Mouse (Mus musculus): ENCODE measurements around the gene Colca2. TPM values are rescaled to one million over a fixed set of nuclear protein-coding genes. Genes with fewer than 3 reads are reported as not detected.

The Colca2 gene
- total RNA-seq, 2 experiments from 2014 or later = 0.75 to 1.6 TPM

DNA sequence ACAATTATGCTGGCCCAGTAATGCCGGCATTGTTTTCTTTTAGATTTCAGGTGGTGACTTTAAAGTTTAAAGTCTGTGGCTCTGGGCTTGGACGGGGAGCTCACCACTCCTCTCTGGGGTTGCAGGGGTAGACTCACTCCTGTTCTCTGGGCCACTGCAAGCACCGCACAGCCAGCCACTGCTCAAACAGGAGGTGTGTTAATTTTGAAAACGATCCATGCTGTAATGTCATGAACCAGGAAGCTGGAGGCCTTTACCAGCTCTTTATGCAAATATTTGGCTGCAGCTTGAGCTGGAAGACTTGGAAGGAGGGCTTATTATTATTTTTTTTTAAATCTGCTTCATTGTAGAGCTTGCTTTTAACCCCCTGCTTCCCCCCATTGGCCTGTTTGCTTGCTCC lies 3.7 kb downstream of the Colca2 start:
- intact Hi-C loops (cut with DNase I) = no loop called here
- no peak for DNase-seq (ENCODE audit: low spot score)

DNA sequence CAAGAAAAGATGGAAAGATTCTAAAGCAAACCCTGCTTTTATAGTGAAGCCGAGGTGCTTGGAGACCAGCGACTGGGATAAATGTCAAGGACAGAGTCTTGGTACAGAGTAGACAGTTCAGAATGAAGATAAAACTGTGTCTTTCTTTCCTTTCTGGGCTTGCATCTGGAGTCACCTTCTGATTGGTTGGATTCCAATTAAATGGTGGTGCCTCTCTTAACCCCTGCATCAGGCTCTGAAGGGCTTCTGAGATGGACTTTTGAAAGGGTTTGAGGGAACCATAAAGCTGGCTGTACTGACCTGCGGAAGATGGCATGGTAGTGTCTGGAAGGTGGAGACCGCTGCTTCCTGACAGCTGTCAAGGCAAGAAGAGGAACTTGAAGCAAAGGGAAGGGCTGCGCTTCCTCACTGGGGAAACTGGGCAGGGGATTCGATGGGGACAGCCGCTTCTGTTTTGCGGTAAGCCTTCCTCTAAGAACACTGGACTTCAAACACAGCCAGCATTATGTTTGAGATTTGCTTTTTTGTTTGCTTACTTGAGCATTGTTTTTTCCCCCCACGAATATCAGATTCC lies 4.7 kb downstream of the Colca2 start:
- DNase-seq (ENCODE audit: low spot score) = no peak
- intact Hi-C loops (cut with DNase I) = no loop called here

DNA sequence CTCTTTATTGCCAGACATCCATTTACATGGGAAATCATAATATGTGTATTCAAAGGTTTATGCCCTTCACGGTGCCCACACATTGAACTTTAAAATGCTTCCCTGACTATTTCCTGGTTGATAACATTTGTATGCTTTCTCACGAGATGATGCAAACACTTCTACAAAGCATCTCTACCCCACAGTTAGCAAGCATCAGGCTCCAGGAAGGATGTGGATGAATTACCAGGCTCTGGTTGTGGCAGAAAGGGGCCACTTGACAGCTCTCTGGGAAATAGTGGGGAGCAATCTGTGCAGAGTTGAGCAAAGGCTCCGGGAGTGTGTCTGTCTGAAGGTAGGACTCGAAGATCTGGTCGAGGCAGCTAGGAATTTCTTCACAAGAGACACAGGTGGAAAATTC lies 6.3 kb downstream of the Colca2 start:
- DNase-seq (ENCODE audit: low spot score) = no peak
- intact Hi-C loops (cut with DNase I) = no loop called here

DNA sequence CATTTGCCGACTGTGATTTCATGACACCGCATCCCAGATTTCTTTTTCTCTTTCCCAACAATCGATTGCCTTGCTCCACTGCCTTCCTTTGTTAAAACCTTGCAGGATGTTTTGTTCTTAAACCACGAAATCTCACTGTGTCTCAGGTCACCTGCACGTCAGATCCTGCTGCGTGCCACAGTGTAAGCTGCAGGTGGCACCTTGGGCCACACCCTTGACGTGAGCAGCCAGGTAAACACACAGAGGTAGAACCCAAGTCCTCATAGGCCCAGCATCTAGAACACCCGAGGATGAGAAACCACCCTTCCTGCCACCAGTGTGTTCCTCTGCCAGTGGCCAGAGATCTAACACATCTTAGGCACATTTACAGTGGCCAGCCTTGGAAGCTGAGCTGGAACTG lies 7.3 kb downstream of the Colca2 start:
- DNase-seq (ENCODE audit: low spot score) = no peak
- intact Hi-C loops (cut with DNase I) = no loop called here

DNA sequence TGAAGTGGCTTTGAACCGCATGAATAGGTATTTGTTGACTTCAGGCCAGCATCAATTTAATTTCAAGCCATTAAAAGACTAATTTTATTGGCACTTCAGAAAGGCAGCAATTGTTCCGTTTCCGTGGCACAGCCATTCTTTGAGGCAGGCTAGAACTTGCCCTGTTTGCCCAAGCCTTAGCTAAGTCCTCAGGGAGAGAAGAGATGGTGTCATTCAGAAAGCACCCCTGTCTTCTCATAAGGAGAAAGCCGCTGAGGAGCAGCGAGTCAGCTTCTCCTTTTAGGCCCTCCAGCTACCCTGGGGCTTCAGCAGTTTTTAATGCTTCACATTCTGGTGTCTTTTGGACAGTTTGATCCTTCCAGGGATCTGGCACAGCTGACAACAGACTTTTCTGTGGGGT lies 9.5 kb downstream of the Colca2 start:
- intact Hi-C loops (cut with DNase I) = no loop called here
- no peak for DNase-seq (ENCODE audit: low spot score)

DNA sequence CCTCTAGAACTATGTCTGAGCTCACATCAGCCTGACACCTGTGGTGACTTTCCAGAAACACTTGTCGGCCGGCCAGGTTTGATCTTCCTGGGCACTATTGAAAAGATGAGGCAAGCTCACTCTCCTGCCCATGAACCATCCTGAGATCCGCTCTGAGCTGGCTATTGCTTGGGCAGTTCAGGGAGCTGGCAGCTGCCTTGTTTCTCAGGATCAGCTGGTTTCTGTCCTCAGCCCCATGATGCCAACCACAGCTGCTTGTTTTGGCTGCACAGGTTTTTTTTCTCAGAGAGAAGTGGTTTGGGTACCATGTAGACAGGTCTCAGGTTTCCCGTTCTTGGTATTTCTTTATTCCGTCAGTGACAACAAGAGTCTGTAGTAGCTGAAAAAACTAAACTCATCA lies 19.9 kb downstream of the Colca2 start:
- intact Hi-C loops (cut with DNase I) = no loop called here
- no peak for DNase-seq (ENCODE audit: low spot score)

DNA sequence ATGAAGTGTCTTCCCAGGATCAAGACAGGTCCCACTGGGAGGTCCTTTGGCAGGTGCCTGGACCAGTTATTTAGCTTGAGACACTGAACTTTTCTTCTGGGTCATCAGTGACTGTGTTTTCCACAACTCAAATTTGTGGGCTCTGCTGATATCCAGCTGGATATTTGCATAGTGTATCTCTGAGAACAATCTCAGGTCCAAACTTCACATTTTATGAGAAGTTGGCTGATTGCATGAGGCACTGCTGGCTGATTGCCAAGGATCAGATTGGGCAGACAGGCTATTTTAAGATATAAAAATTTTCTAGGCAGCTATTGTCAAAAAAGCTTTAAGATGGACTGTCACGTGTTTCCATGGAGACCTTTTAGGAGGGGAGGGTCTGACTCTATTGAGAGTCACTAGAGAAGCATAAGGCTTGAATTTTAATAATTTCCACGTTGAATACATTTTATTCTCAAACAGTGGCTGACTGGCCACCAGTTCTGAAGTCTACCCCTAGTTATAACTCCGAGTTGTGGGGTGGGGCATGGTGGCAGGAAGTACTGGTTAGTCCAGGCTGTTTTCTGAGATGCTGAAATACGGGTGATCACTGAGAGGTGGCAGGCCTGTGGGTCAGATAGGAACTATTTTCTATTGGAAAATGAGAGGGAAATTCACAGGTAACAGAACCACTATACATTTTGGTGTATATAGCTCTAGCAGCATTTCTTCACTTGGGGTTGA lies 21.4 kb downstream of the Colca2 start:
- no peak for DNase-seq (ENCODE audit: low spot score)
- intact Hi-C loops (cut with DNase I) = no loop called here

DNA sequence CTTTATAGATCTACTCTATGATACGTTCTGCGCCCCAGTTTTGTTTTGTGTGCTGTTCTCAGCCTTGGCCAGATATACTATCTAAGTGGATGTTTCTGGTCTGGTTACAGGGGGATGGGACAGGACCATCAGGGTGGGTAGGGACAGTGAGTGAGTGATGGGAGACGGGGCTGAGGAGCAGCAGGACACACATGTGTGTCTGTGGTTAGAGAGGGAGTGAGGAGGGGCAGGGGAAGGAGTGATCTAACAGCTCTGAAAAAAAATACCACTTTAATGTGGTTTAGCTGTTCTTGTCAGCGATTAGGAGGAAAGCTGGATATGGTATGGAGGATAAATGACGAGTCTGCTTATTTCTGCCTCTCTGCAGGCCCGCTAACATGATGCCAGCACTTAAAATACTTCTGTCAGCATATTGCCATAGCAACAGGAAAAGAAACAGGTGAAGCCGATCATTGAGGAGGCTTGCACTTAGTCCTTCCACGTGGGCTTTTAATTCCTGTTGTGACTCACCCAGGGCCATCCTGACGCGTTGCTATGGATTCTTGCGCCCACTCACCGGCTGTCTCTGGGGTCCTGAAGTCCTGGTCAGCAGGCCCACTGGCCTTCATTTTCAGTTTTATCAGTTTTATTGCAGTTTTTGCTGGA lies 39.5 kb downstream of the Colca2 start:
- intact Hi-C loops (cut with DNase I) = no loop called here
- no peak for DNase-seq (ENCODE audit: low spot score)

DNA sequence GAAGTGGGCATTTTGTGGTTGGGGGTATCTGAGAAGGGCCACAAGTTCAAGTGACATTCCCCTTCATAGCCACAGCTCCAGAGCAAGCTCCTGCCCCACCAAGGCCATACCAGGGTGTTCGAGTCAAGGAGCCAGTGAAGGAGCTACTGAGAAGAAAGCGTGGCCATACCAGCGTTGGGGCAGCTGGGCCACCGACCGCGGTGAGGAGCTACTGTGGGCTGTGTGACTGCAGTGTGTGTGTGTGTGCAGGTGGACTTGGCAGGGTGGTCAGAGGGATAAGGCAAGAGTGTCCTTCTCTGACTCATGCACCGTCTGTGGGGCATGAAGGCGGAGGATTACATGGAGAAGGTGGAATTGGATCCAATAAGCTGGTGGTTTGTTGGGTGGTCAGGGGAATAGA lies 46.2 kb downstream of the Colca2 start:
- intact Hi-C loops (cut with DNase I) = no loop called here
- no peak for DNase-seq (ENCODE audit: low spot score)

DNA sequence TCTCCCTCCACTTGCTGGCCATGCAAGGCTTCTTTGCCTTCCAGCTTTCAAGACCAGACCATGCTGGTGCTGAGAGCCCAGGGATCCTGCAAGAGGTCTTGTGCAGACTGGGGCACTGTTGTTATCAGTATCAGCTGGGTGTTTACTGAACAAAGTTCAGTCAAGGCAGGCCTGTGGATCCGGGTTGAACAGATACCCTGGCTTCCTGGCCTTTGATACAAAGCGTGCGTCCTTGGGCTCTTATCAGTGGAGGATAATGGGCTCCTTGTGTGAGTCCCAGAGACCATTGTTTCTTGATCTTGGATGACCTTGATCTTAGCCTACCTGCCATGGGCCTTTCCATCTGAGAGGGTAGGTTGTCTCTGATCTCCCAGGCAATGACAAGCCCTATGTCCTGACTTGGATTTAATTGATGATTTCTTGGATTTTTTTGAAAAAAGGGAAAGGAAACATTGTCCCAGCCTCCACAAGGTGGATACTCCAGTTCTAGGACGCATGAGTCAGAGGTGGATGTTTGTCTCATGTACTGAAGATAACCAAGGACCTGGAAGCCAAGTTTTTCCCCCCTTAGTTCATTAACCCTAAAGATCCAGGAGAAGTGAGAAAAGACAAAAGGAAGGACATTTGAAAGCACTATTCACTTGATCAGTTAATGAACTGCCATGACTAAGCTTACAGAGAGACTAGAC lies 47.5 kb downstream of the Colca2 start:
- no peak for DNase-seq (ENCODE audit: low spot score)
- intact Hi-C loops (cut with DNase I) = no loop called here

DNA sequence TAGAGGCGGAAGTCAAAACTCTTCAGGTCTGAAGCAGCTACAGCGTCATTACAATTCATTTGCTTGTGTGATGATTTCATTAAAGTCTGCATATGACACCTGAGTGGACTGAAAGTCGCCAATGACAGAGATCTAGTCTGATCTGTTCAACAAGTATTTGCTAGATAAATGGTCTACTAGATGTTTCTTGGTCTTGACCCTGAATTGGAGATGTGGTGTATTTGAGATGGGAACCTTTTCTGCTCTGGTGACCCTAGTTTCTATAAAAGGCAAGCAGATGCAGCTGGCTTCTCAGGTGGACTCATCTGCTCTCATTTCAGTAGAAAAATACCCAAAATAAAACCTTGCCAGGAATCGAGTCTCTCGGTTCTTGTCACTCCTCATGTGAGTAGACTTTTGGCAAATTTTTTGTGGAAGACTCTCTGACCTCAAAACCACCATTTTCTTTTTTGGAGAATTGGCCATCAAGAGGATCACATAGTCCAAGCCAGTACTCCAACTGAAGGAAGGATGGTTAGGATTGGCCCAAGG lies 52.7 kb downstream of the Colca2 start:
- intact Hi-C loops (cut with DNase I) = no loop called here
- no peak for DNase-seq (ENCODE audit: low spot score)

Other genes with a start within 250 kb of the Colca2 start
- gene Btg4, start 217.7 kb downstream of the Colca2 start, total RNA-seq (2021) = not detected
- gene Layn, start 201.5 kb downstream of the Colca2 start, total RNA-seq (2021) = 1 to 10 TPM; 6.0 to 7.0 TPM
- not detected for gene 4833427G06Rik, start 176.5 kb downstream of the Colca2 start, total RNA-seq (2021)
- not detected for gene Gm32742, start 113.1 kb downstream of the Colca2 start, total RNA-seq (2021)
- under 1 TPM; 0.26 to 0.48 TPM for gene Pou2af1, start 64.9 kb downstream of the Colca2 start, total RNA-seq (2021)
- not detected for gene 1810046K07Rik, start 50.3 kb upstream of the Colca2 start, total RNA-seq (2021)